In genomic region chr8:11272205-11272604, GRCm38 (mm10) we compare ENCODE assay signal across 17 mouse cellular contexts. TPM values are rescaled to one million over a fixed set of nuclear protein-coding genes. Genes with fewer than 3 reads are reported as not detected.
DNase-seq lines count a peak whose midpoint lies in the region; ATAC-seq and TF ChIP-seq lines count a peak whose summit lies in the region.
"Had no signal": no experiment of that assay in that cellular context is flagged by ENCODE, and none has a peak within 500 bp of the region (broad histone marks: within the 10 kb centered on the region; RNA-seq: fewer than 3 reads in every experiment).

No protein-coding gene starts in this region.

- TF ChIP-seq CTCF in heart, adult 2 months (IDR thresholded peaks at IDR 0.05) = no peak

- H3K4me3 ChIP-seq in heart, adult 2 months = no peak overlapping the region
- H3K4me3 ChIP-seq in lung, embryonic 15.5 days = no peak overlapping the region
- H3K4me3 ChIP-seq: forebrain, embryonic 13.5 days; intestine, embryonic 15.5 days; midbrain, embryonic 13.5 days had no signal

- H3K36me3 ChIP-seq in heart, adult 2 months (ENCODE audit: control insufficient read depth, insufficient read depth, low read length) = peaks cover 43% of the 10 kb centered on the region
- no peaks in the 10 kb centered on the region for H3K36me3 ChIP-seq in lung, embryonic 15.5 days
- H3K36me3 ChIP-seq: intestine, embryonic 15.5 days; midbrain, embryonic 13.5 days had no signal

- peaks cover 52% of the 10 kb centered on the region for H3K4me1 ChIP-seq in heart, adult 2 months (ENCODE audit: control insufficient read depth, insufficient read depth, low read length)
- peaks cover 85% of the 10 kb centered on the region for H3K4me1 ChIP-seq in lung, embryonic 15.5 days
- H3K4me1 ChIP-seq: forebrain, embryonic 13.5 days; midbrain, embryonic 13.5 days had no signal

- ATAC-seq in lung, embryonic 15.5 days (ENCODE audit: borderline replicate concordance, extremely low read depth, low FRiP score, low TSS enrichment) = no peak
- ATAC-seq: forebrain, embryonic 13.5 days; intestine, embryonic 15.5 days; midbrain, embryonic 13.5 days had no signal

- 40% methylated on average over 6 of the region's 6 CpGs for WGBS in heart, adult 2 months
- 50% methylated on average over 6 of the region's 6 CpGs for WGBS in lung, embryonic 15.5 days

- DNase-seq in heart, adult 2 months = no peak
- DNase-seq in heart, postnatal 36 days = no peak
- peak; percentile 44 for DNase-seq in kidney, adult 9 months
- no peak for DNase-seq in kidney, postnatal 4 days
- DNase-seq in lung, adult 18-20 months = no peak
- peak; percentile 60 for DNase-seq in kidney, postnatal 14 days
- no peak for DNase-seq in urinary bladder, postnatal 36 days (ENCODE audit: low spot score in 2 of 2)
- DNase-seq: adrenal gland, adult 2 months; cerebellum, postnatal 10 days; embryo, embryonic 11 days; layer of hippocampus, adult 9-11 months; thymus, postnatal 14 days had no signal

- TF ChIP-seq EP300 in heart, adult 2 months (IDR thresholded peaks at IDR 0.05; ENCODE audit: insufficient read depth, low read depth, low read length) = 0 out of 2 replicates have a peak, but pooled peaks have one; percentile 16

- H3K79me2 ChIP-seq in heart, adult 2 months (replicated peaks; ENCODE audit: control insufficient read depth, insufficient read depth, low read length) = peaks cover 3% of the 10 kb centered on the region; the same call in 1 of the 2 replicates

- intact Hi-C loops in heart, adult 2 months (cut with DNase I) = no loop called here
- intact Hi-C loops in heart, postnatal 36 days (cut with DNase I) = no loop called here

- no peak overlapping the region for H3K9ac ChIP-seq in heart, adult 2 months (ENCODE audit: low read depth, low read length)
- H3K9ac ChIP-seq in lung, embryonic 15.5 days = no peak overlapping the region
- H3K9ac ChIP-seq: forebrain, embryonic 13.5 days; hindbrain, embryonic 14.5 days; intestine, embryonic 15.5 days; midbrain, embryonic 13.5 days had no signal

- H3K4me2 ChIP-seq in lung, embryonic 15.5 days = no peak overlapping the region
- H3K4me2 ChIP-seq: forebrain, embryonic 13.5 days; hindbrain, embryonic 14.5 days; intestine, embryonic 15.5 days; midbrain, embryonic 13.5 days had no signal

- H3K27ac ChIP-seq in heart, adult 2 months = peak overlapping the region; percentile 67
- H3K27ac ChIP-seq in lung, embryonic 15.5 days = peak overlapping the region; percentile 56; the same call in 1 of the 2 replicates
- H3K27ac ChIP-seq: forebrain, embryonic 13.5 days; hindbrain, embryonic 14.5 days; intestine, embryonic 15.5 days; midbrain, embryonic 13.5 days had no signal

- no peaks in the 10 kb centered on the region for H3K9me3 ChIP-seq in lung, embryonic 15.5 days
- H3K9me3 ChIP-seq: forebrain, embryonic 13.5 days; intestine, embryonic 15.5 days; midbrain, embryonic 13.5 days had no signal

- no peak for TF ChIP-seq POLR2A in heart, adult 2 months (IDR thresholded peaks at IDR 0.05; ENCODE audit: insufficient read depth, low read depth, low read length)

- H3K27me3 ChIP-seq in heart, adult 2 months (ENCODE audit: control insufficient read depth, insufficient read depth, low read length) = no peaks in the 10 kb centered on the region
- H3K27me3 ChIP-seq in lung, embryonic 15.5 days = no peaks in the 10 kb centered on the region
- H3K27me3 ChIP-seq: forebrain, embryonic 13.5 days; intestine, embryonic 15.5 days; midbrain, embryonic 13.5 days had no signal

RNA-seq across cellular contexts. Expression of gene Col4a2, which starts 40.4 kb away (rescaled TPM):
- 100 to 1,000 TPM; 139 to 172 TPM for total RNA-seq in heart, adult 2 months (2021)
- 104 and 139 TPM in 2 replicates for polyA plus RNA-seq in heart, adult 2 months (2012; rRNA removed)
- 100 to 1,000 TPM; 228 to 282 TPM for total RNA-seq in heart, postnatal 36 days (2021)
- 121 and 126 TPM in 2 replicates for polyA plus RNA-seq in lung, embryonic 15.5 days (2015; fragmentation: Nextera tagmentation; extraction: Ambion mirVana)

RNA-seq across cellular contexts. Expression of gene Col4a1, which starts 40.4 kb away (rescaled TPM):
- 100 to 1,000 TPM; 221 to 311 TPM for total RNA-seq in heart, adult 2 months (2021)
- polyA plus RNA-seq in heart, adult 2 months (2012; rRNA removed) = 258 and 384 TPM in 2 replicates
- total RNA-seq in heart, postnatal 36 days (2021) = 100 to 1,000 TPM; 371 to 526 TPM
- polyA plus RNA-seq in lung, embryonic 15.5 days (2015; fragmentation: Nextera tagmentation; extraction: Ambion mirVana) = 335 and 360 TPM in 2 replicates

Comparison
In these comparisons a context has a peak if more than half of its experiments do, and no peak if none do; other contexts are left out.
1. DNase-seq: peak in kidney, adult 9 months (single experiment) and kidney, postnatal 14 days (single experiment); none in heart, adult 2 months (0 of 2), heart, postnatal 36 days (0 of 2), kidney, postnatal 4 days (0 of 2), lung, adult 18-20 months (0 of 2) and urinary bladder, postnatal 36 days (0 of 2).